Mouse (Mus musculus) stomach, embryonic 15.5 days (tissue): ENCODE data around the gene Tmco4. TPM values are rescaled to one million over a fixed set of nuclear protein-coding genes. Genes with fewer than 3 reads are reported as not detected.

Experiments
- ATAC-seq: fragments of 200-750 bp; cut with Nextera tagmentation; 2 replicates; pipeline ENCODE4 v1.8.0; 2017; ENCODE audit warnings: low read depth, moderate number of reproducible peaks, moderate TSS enrichment; ENCODE audit not compliant: insufficient read depth, low FRiP score
- H3K27ac ChIP-seq: fragments of 300-500 bp; sonication (generic); 2 replicates; pipeline ENCODE4 v1.5.1; 2015; ENCODE audit warnings: mild to moderate bottlenecking, inconsistent platforms
- H3K27me3 ChIP-seq: fragments of 300-500 bp; sonication (generic); replicated peaks from 2 replicates; pipeline ENCODE4 v1.6.1; 2015; ENCODE audit warnings: inconsistent platforms
- H3K36me3 ChIP-seq: fragments of 300-500 bp; sonication (generic); 2 replicates; pipeline ENCODE4 v1.6.1; 2015; ENCODE audit warnings: inconsistent platforms
- H3K4me1 ChIP-seq: fragments of 300-500 bp; sonication (generic); 2 replicates; pipeline ENCODE4 v1.6.1; 2015; ENCODE audit warnings: inconsistent platforms
- H3K4me2 ChIP-seq: fragments of 300-500 bp; sonication (generic); 2 replicates; pipeline ENCODE4 v1.6.1; 2015; ENCODE audit warnings: mild to moderate bottlenecking, inconsistent platforms
- H3K4me3 ChIP-seq: fragments of 300-500 bp; sonication (generic); replicated peaks from 2 replicates; pipeline ENCODE4 v1.5.1; 2015; ENCODE audit warnings: inconsistent platforms
- H3K9ac ChIP-seq: fragments of 300-500 bp; sonication (generic); 2 replicates; pipeline ENCODE4 v1.6.1; 2015; ENCODE audit warnings: inconsistent platforms
- H3K9me3 ChIP-seq: fragments of 300-500 bp; sonication (generic); 2 replicates; pipeline ENCODE4 v1.6.1; 2016; ENCODE audit warnings: inconsistent platforms
- WGBS: fragments of 180-500 bp; shearing (Covaris S2); methylation state at CpG from one replicate; pipeline ENCODE4 v1.1.7; 2015; 5-methylcytosine and 5-hydroxymethylcytosine counted together
- polyA plus RNA-seq: library from polyadenylated mRNA; unstranded; fragments of >200 nt; fragmentation: Nextera tagmentation; extraction: Ambion mirVana; gene quantifications from 2 replicates; pipeline ENCODE4 v1.2.1, GENCODE M21; 2015

Tmco4 gene
- polyA plus RNA-seq, 1 experiment from 2014 or later = 9.2 TPM

- WGBS = 14% methylated on average over 5 of the region's 5 CpGs
- Histone ChIP-seq H3K4me3 (no peak overlapping the region), H3K27me3 (0 out of 2 replicates have a peak, but pooled peaks cover 3% of the 10 kb centered on the region), H3K27ac (no peak overlapping the region), H3K9ac (no peak overlapping the region), H3K36me3 (no peaks in the 10 kb centered on the region), H3K4me2 (no peak overlapping the region), H3K4me1 (peaks cover 25% of the 10 kb centered on the region), H3K9me3 (no peaks in the 10 kb centered on the region)
- peak; percentile 11; the same call in 1 of the 2 replicates for ATAC-seq
These were observed 113.3 kb downstream of the Tmco4 start for GRCm38 (mm10) chr4:139086037-139086436.

- ATAC-seq = no peak
- WGBS = 66% methylated on average over 4 of the region's 4 CpGs
- no peak overlapping the region for H3K9ac ChIP-seq
- H3K4me2 ChIP-seq = no peak overlapping the region
- H3K27ac ChIP-seq = 0 out of 2 replicates have a peak overlapping the region, but pooled peaks have one; percentile 17
- H3K27me3 ChIP-seq = 0 out of 2 replicates have a peak, but pooled peaks cover 8% of the 10 kb centered on the region
- H3K9me3 ChIP-seq = no peaks in the 10 kb centered on the region
- peaks cover 34% of the 10 kb centered on the region for H3K4me1 ChIP-seq
- H3K4me3 ChIP-seq = no peak overlapping the region
- H3K36me3 ChIP-seq = no peaks in the 10 kb centered on the region
These were observed 114.3 kb downstream of the Tmco4 start for GRCm38 (mm10) chr4:139086984-139087383.

DNA sequence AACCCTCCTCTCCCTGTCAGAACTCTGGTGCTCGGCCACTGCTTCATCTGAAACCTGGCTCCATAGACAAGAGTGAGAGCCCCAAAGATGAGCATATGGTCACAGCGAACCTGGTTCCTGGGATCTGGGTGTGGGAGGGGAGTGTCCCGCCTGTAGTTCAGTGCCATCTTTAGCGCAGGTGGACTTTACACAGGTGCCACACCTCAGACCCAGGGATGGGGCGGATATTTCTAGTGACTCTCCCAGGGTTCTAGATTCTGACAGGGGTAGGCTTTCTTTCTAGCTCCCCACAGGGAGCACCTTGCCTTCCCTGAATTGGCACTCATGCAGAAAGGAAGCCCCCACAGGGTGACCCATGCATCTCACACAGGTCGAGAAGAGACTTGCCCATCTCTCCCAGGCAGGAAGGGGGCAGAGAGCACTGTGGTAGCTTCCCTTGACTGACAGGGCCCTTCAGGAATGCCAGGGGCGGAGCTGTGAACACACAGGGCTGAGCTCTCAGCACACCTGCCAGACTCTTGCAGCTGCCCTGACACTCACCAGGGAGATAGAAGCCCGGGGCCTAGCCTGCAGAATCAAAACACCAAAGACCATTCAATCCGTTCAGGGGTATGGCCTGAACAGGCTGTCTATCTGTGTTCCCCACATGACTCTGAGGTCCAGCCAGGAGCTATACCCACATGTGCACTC, 116.4 kb downstream of the Tmco4 start:
- no peak overlapping the region for H3K4me3 ChIP-seq
- peaks cover 12% of the 10 kb centered on the region; the same call in 1 of the 2 replicates for H3K27me3 ChIP-seq
- H3K27ac ChIP-seq = no peak overlapping the region
- no peak overlapping the region for H3K9ac ChIP-seq
- H3K4me1 ChIP-seq = peaks cover 38% of the 10 kb centered on the region
- H3K9me3 ChIP-seq = no peaks in the 10 kb centered on the region
- no peaks in the 10 kb centered on the region for H3K36me3 ChIP-seq
- H3K4me2 ChIP-seq = no peak overlapping the region
- 58% methylated on average over 9 of the region's 9 CpGs for WGBS
- ATAC-seq = no peak

- Histone ChIP-seq H3K9ac (no peak overlapping the region), H3K27ac (no peak overlapping the region), H3K4me1 (peaks cover 41% of the 10 kb centered on the region), H3K27me3 (peaks cover 13% of the 10 kb centered on the region; the same call in 1 of the 2 replicates), H3K4me2 (peak overlapping the region; percentile 97), H3K4me3 (peak overlapping the region; percentile 74), H3K9me3 (no peaks in the 10 kb centered on the region), H3K36me3 (no peaks in the 10 kb centered on the region)
- ATAC-seq = no peak
- WGBS = 57% methylated on average over 15 of the region's 15 CpGs
These were observed 117.7 kb downstream of the Tmco4 start for GRCm38 (mm10) chr4:139090303-139090940.

- peak overlapping the region; percentile 97 for H3K4me2 ChIP-seq
- peaks cover 13% of the 10 kb centered on the region; the same call in 1 of the 2 replicates for H3K27me3 ChIP-seq
- H3K4me1 ChIP-seq = peaks cover 41% of the 10 kb centered on the region
- no peak overlapping the region for H3K27ac ChIP-seq
- no peak overlapping the region; the same call in 1 of the 2 replicates for H3K9ac ChIP-seq
- H3K4me3 ChIP-seq = peak overlapping the region; percentile 74
- H3K36me3 ChIP-seq = no peaks in the 10 kb centered on the region
- no peaks in the 10 kb centered on the region for H3K9me3 ChIP-seq
- no peak for ATAC-seq
- 52% methylated on average over 7 of the region's 7 CpGs for WGBS
These were observed 118.4 kb downstream of the Tmco4 start for GRCm38 (mm10) chr4:139091066-139091465.

DNA sequence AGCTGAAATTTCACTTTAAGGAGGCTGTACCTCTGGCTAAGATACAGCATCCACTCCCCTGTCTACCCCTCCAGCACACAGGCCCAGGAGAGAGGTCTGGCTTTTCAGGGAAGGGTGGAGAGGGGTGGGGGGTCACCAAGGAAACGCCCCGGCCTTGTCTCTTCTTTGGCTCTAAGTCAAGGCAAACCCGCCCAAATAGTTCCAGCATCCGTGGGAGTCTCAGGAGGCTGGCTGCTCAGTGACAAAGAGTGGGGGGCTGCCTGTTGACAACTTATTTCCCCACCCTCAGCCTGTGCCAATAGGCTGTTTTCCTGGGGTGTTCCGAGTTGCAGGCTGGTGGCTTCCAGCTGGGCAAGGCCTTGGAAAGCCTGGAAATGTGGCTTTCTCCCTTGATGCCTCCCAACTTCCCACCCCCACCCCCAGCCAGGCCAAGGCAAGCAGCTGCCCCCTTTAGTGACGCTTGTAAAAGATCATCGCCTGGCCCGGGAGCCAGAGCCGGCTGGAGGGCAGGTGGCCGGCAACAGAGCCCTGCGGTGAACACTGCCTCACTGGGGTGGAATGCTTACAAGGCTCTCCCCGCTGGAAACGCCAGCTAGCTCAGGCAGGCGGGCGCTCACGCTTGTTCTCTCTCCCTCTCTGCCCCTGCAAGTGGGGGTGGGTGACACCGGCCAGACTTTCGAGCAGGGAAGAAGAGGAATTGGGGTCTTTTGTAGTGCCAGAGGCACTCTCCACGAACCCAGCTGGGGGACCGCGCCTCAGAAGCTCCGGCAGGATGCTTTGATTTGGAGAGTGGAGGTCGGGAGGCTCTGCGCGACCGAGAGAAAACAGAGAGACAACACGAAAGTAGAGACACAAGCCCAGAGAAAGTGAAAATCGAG, 119.0 kb downstream of the Tmco4 start:
- Histone ChIP-seq H3K9me3 (no peaks in the 10 kb centered on the region), H3K9ac (peak overlapping the region; percentile 77), H3K4me3 (peak overlapping the region; percentile 74), H3K4me1 (peaks cover 46% of the 10 kb centered on the region), H3K27ac (peak overlapping the region; percentile 51; the same call in 1 of the 2 replicates), H3K36me3 (no peaks in the 10 kb centered on the region), H3K27me3 (peaks cover 13% of the 10 kb centered on the region; the same call in 1 of the 2 replicates), H3K4me2 (peak overlapping the region; percentile 97)
- no peak for ATAC-seq
- 6% methylated on average over 28 of the region's 28 CpGs for WGBS

DNA sequence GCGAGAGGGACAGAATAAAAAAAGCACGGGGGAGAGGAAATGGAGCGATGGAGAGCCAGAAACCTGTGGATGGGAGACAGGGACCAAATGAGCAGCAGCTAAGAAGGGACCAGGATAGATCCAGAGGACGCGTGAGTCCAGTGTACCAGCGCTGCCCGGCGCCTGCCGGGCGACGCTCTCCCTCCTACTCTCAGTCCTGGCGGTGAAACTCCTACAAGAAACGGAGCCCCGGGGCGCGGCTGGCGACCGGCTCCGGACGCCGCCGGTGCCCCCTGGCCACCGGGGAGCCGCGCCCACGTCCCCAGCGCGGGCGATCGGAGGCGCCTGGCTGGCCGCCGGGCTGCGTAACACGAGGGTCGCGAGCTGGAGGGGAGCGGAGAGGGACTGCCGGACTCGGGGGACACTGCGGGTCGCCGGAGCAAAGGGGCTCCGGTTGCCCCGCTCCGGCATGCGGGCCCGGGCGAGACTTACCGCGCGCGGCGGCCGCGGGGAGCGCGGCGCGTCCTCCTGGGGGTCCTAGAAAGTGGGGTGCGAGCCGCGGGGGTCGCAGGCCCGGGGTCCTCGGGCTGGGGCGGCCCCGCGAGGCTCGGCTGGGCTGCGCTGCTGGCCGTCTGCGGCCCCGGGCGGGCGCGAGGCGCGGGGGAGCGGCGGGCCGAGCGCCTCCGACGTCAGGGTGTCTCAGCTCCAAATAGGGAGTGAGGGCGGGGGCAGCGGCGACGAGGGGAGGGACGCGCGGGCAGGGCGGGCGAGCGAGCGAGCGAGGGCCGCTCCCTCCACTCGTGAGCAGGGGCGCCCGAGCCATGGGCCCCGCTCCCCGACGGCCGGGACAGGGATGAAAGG, 119.9 kb downstream of the Tmco4 start, which contains the start of gene Nbl1:
Nbl1 (minus strand) TSS at position 638 of the 840 bp plus-strand sequence.
- Histone ChIP-seq H3K4me1 (peaks cover 46% of the 10 kb centered on the region), H3K9me3 (no peaks in the 10 kb centered on the region), H3K36me3 (no peaks in the 10 kb centered on the region), H3K4me3 (peak within 1 kb of the TSS; percentile 74), H3K9ac (peak within 1 kb of the TSS; percentile 77), H3K4me2 (peak within 1 kb of the TSS; percentile 97), H3K27me3 (peaks cover 13% of the 10 kb centered on the region; the same call in 1 of the 2 replicates), H3K27ac (peak within 1 kb of the TSS; percentile 51; the same call in 1 of the 2 replicates)
- ATAC-seq = peak; percentile 44
- WGBS = 1% methylated on average over 77 of the region's 105 CpGs

DNA sequence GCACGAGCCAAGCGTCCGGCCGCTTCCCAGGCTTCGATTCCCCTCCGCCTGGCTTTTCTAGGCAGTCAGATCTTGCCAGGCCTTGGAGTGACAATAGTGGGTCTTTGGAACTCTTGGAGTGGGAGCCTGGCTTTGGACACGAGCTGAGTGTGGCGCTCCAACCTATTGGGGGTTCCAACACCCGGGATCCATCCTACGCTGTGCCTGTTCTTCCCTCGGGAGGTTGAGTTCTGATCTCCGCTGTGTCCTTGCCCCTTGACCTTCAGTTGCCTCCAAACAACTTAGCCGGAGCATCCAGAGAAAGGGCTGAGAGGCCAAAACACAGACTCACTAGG, 120.5 kb downstream of the Tmco4 start:
- no peaks in the 10 kb centered on the region for H3K9me3 ChIP-seq
- H3K4me3 ChIP-seq = peak overlapping the region; percentile 74
- 27% methylated on average over 13 of the region's 13 CpGs for WGBS
- ATAC-seq = no peak
- H3K27ac ChIP-seq = peak overlapping the region; percentile 51; the same call in 1 of the 2 replicates
- H3K9ac ChIP-seq = peak overlapping the region; percentile 77; the same call in 1 of the 2 replicates
- peaks cover 13% of the 10 kb centered on the region; the same call in 1 of the 2 replicates for H3K27me3 ChIP-seq
- no peaks in the 10 kb centered on the region for H3K36me3 ChIP-seq
- H3K4me2 ChIP-seq = peak overlapping the region; percentile 97
- H3K4me1 ChIP-seq = peaks cover 44% of the 10 kb centered on the region

- Histone ChIP-seq H3K4me3 (no peak overlapping the region), H3K27me3 (peaks cover 13% of the 10 kb centered on the region; the same call in 1 of the 2 replicates), H3K4me2 (no peak overlapping the region), H3K27ac (peak overlapping the region; percentile 11; the same call in 1 of the 2 replicates), H3K9ac (no peak overlapping the region), H3K9me3 (no peaks in the 10 kb centered on the region), H3K36me3 (no peaks in the 10 kb centered on the region), H3K4me1 (peaks cover 34% of the 10 kb centered on the region)
- ATAC-seq = no peak
- 9% methylated on average over 1 of the region's 1 CpGs for WGBS
These were observed 122.7 kb downstream of the Tmco4 start for GRCm38 (mm10) chr4:139095406-139095805.

GRCm38 (mm10) chr4:139096201-139096600, 123.5 kb downstream of the Tmco4 start:
- H3K27me3 ChIP-seq = peaks cover 9% of the 10 kb centered on the region; the same call in 1 of the 2 replicates
- no peaks in the 10 kb centered on the region for H3K9me3 ChIP-seq
- peak; percentile 26; the same call in 1 of the 2 replicates for ATAC-seq
- WGBS = 31% methylated on average over 5 of the region's 5 CpGs
- no peak overlapping the region for H3K4me3 ChIP-seq
- peak overlapping the region; percentile 12; the same call in 1 of the 2 replicates for H3K27ac ChIP-seq
- H3K4me2 ChIP-seq = no peak overlapping the region
- peaks cover 26% of the 10 kb centered on the region for H3K4me1 ChIP-seq
- no peak overlapping the region for H3K9ac ChIP-seq
- no peaks in the 10 kb centered on the region for H3K36me3 ChIP-seq
